Mouse (Mus musculus): ENCODE measurements around the gene Galnt17. TPM values are rescaled to one million over a fixed set of nuclear protein-coding genes. Genes with fewer than 3 reads are reported as not detected.

Galnt17 gene
- polyA plus RNA-seq (2016; fragmentation: Nextera tagmentation; extraction: Ambion mirVana) = 4.6 and 5.6 TPM in 2 replicates

DNA sequence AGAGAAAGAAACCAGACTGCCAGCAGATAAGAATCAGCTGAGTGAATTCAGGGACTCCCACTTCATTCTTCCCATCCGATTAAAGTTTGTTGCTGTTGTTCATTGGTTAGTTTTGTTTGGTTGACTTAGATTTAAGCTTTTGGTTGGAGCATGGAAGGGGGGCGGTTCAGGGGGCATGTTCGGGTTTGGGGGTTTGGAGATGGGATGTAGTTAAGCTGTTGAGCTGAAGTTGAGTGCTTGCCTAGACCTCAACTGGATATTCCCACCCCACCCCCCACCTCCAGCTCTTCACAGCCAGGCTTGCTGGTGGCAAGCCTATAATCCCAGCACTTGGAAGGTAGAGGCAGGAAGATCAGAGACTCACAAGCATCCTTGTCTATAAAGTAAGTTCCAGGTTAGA, at the start of gene Galnt17:
TSS of gene Galnt17 (minus strand) at position 101 of the 400 bp plus-strand sequence.
- 60% methylated on average over 3 of the region's 3 CpGs for WGBS
- Histone ChIP-seq H3K4me3 (peak within 1 kb of the TSS; percentile 57), H3K27ac (peak within 1 kb of the TSS; percentile 89), H3K27me3 (peaks cover 24% of the 10 kb centered on the region), H3K9ac (peak within 1 kb of the TSS; percentile 66), H3K36me3 (no peaks in the 10 kb centered on the region), H3K4me1 (peaks cover 17% of the 10 kb centered on the region), H3K4me2 (replicated peaks) (peak within 1 kb of the TSS; percentile 70), H3K9me3 (replicated peaks) (no peaks in the 10 kb centered on the region)
- ATAC-seq (ENCODE audit: low FRiP score) = no peak

GRCm38 (mm10) chr5:131334536-131334935, 26.2 kb upstream of the Galnt17 start:
- no peak for ATAC-seq (ENCODE audit: low FRiP score)
- H3K9ac ChIP-seq = no peak overlapping the region
- no peaks in the 10 kb centered on the region for H3K27me3 ChIP-seq
- no peak overlapping the region for H3K27ac ChIP-seq
- no peaks in the 10 kb centered on the region for H3K4me1 ChIP-seq
- no peaks in the 10 kb centered on the region for H3K9me3 ChIP-seq (replicated peaks)
- no peak overlapping the region for H3K4me2 ChIP-seq (replicated peaks)
- 62% methylated on average over 8 of the region's 8 CpGs for WGBS
- no peak overlapping the region for H3K4me3 ChIP-seq
- no peaks in the 10 kb centered on the region for H3K36me3 ChIP-seq

- no peaks in the 10 kb centered on the region for H3K36me3 ChIP-seq
- H3K9me3 ChIP-seq (replicated peaks) = no peaks in the 10 kb centered on the region
- H3K27ac ChIP-seq = no peak overlapping the region
- H3K9ac ChIP-seq = no peak overlapping the region
- 79% methylated on average over 3 of the region's 3 CpGs for WGBS
- H3K4me2 ChIP-seq (replicated peaks) = no peak overlapping the region
- ATAC-seq (ENCODE audit: low FRiP score) = no peak
- H3K4me3 ChIP-seq = no peak overlapping the region
- H3K4me1 ChIP-seq = no peaks in the 10 kb centered on the region
- H3K27me3 ChIP-seq = no peaks in the 10 kb centered on the region
Measured at GRCm38 (mm10) chr5:131321286-131321685, 13.0 kb upstream of the Galnt17 start.

GRCm38 (mm10) chr5:131319605-131320004, 11.3 kb upstream of the Galnt17 start:
- ATAC-seq (ENCODE audit: low FRiP score) = no peak
- H3K4me3 ChIP-seq = no peak overlapping the region
- no peak overlapping the region for H3K27ac ChIP-seq
- H3K27me3 ChIP-seq = no peaks in the 10 kb centered on the region
- H3K9me3 ChIP-seq (replicated peaks) = no peaks in the 10 kb centered on the region
- H3K4me1 ChIP-seq = no peaks in the 10 kb centered on the region
- 62% methylated on average over 3 of the region's 3 CpGs for WGBS
- H3K4me2 ChIP-seq (replicated peaks) = no peak overlapping the region
- H3K36me3 ChIP-seq = no peaks in the 10 kb centered on the region
- H3K9ac ChIP-seq = no peak overlapping the region

GRCm38 (mm10) chr5:131319141-131319540, 10.8 kb upstream of the Galnt17 start:
- no peak for ATAC-seq (ENCODE audit: low FRiP score)
- H3K4me3 ChIP-seq = no peak overlapping the region
- no peak overlapping the region for H3K9ac ChIP-seq
- WGBS = 57% methylated on average over 2 of the region's 2 CpGs
- no peaks in the 10 kb centered on the region for H3K36me3 ChIP-seq
- H3K9me3 ChIP-seq (replicated peaks) = no peaks in the 10 kb centered on the region
- H3K4me1 ChIP-seq = no peaks in the 10 kb centered on the region
- no peaks in the 10 kb centered on the region for H3K27me3 ChIP-seq
- H3K4me2 ChIP-seq (replicated peaks) = no peak overlapping the region
- no peak overlapping the region for H3K27ac ChIP-seq

DNA sequence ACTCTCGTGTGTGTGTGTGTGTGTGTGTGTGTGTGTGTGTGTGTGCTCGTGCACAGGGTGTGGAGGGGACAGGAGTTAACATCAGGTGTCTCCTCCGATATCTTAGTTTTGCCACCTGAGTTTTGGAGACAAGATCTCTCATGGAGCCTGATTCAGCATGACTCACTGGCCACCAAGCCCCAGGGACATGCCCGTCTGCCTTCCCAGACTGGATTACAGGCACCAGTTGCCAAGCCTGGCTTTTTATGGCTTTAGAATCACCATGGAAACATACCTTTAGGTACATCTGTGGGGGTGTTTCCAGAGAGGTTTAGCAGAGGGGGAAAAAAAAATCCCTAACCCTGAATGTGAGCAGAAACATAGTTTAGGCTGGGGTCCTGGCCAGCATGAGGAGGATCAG, 6.7 kb upstream of the Galnt17 start:
- Histone ChIP-seq H3K4me1 (no peaks in the 10 kb centered on the region), H3K27me3 (no peaks in the 10 kb centered on the region), H3K4me3 (no peak overlapping the region), H3K9ac (no peak overlapping the region), H3K36me3 (no peaks in the 10 kb centered on the region), H3K4me2 (replicated peaks) (no peak overlapping the region), H3K27ac (no peak overlapping the region), H3K9me3 (replicated peaks) (no peaks in the 10 kb centered on the region)
- 85% methylated on average over 4 of the region's 4 CpGs for WGBS
- no peak for ATAC-seq (ENCODE audit: low FRiP score)

- peak overlapping the region; percentile 66 for H3K9ac ChIP-seq
- under 1% methylated on average over 34 of the region's 36 CpGs for WGBS
- peak; percentile 87 for ATAC-seq (ENCODE audit: low FRiP score)
- H3K4me3 ChIP-seq = peak overlapping the region; percentile 57
- H3K36me3 ChIP-seq = no peaks in the 10 kb centered on the region
- peak overlapping the region; percentile 89 for H3K27ac ChIP-seq
- no peaks in the 10 kb centered on the region for H3K9me3 ChIP-seq (replicated peaks)
- peaks cover 24% of the 10 kb centered on the region for H3K27me3 ChIP-seq
- H3K4me2 ChIP-seq (replicated peaks) = peak overlapping the region; percentile 70
- H3K4me1 ChIP-seq = peaks cover 17% of the 10 kb centered on the region
Measured at GRCm38 (mm10) chr5:131307656-131308151, 593 bp downstream of the Galnt17 start.

DNA sequence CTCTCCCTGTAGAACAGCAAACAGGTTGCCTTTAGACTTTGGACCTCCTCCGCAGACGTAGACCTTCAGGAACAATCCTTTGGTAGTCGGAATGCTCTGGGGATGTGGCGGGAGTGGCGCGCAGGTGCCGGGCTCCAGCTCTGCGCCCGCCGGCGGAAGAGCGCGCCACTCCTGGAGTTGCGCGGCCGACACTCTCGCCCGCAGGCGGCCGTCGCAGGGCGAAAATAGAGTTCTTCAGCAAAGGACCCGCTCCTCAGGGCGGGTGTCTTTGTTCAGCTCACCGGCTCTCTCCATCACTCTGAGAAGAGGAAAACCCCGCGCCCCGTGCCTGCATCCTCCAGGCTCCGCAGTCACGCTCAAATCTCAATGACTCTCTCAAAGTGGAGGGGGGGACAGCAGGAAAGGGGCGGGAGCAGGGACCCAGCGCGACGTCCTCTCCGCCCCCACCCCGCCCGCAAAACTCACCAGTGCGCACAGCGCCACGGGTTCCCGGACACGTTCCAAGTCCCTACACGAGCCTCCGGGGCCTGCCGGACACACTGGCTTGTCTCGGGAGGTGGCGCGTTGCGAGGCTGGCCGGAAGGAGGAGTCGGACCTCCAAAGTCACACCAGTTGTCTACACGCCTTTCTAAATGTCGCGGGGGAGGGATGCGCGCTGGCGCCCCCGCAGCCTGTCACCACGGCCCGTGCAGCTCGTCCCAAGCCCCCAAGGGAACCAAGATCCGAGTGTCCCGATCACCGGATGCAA, 1.2 kb downstream of the Galnt17 start:
- Histone ChIP-seq H3K9me3 (replicated peaks) (no peaks in the 10 kb centered on the region), H3K9ac (peak overlapping the region; percentile 66), H3K27me3 (peaks cover 24% of the 10 kb centered on the region), H3K4me2 (replicated peaks) (peak overlapping the region; percentile 70), H3K36me3 (no peaks in the 10 kb centered on the region), H3K27ac (peak overlapping the region; percentile 89), H3K4me3 (peak overlapping the region; percentile 57), H3K4me1 (peaks cover 17% of the 10 kb centered on the region)
- peak; percentile 72 for ATAC-seq (ENCODE audit: low FRiP score)
- under 1% methylated on average over 64 of the region's 64 CpGs for WGBS

DNA sequence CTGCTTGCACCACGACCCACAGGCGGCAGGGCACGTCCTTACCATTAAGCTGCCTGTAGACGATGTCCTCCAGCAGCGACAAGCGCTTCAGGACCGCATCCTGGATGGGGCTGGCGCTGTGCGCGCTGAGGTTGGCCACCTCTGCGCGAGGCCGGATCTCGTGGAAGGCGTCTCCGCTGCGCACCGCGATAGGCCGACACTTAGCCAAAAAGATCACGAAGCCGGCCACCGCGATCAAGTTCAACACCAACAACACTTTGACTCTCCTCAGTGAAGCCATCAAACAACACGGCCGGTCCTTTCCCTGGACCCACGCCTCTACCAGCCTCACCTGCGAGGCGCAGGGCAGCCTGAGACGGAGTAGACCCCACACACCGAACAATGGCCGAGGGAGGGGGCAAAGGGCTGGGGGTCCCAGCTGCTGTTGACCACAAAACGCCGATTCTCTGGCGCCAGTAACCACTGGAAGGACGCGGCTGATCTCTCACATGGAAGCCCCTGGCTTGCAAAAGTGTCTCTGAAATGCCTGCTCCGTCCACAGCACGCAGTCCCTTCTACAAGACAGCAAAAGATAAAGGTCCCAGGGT, 1.9 kb downstream of the Galnt17 start:
- Histone ChIP-seq H3K9me3 (replicated peaks) (no peaks in the 10 kb centered on the region), H3K27me3 (peaks cover 24% of the 10 kb centered on the region), H3K9ac (peak overlapping the region; percentile 66), H3K27ac (no peak overlapping the region), H3K4me2 (replicated peaks) (peak overlapping the region; percentile 70), H3K36me3 (no peaks in the 10 kb centered on the region), H3K4me3 (peak overlapping the region; percentile 57), H3K4me1 (peaks cover 17% of the 10 kb centered on the region)
- 0 out of 2 replicates have a peak, but pooled peaks have one; percentile 9 for ATAC-seq (ENCODE audit: low FRiP score)
- under 1% methylated on average over 39 of the region's 39 CpGs for WGBS

DNA sequence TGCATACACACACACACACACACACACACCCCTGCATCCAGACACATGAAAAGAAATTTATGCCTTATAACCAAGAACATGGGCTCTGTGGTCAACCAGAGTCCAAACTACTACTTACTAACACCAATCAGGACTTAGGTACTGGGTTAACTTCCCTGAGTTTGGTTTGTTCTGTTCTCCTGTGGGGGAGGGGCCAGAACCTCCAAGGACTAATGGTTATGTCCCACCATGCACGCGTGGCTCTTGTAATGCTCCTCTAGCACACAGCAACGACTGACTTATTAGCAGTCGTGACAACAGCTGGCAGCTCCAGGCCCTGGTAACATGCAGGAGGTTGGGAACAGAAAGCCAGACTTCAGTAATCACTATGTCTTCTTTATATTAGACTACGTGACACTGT, 3.1 kb downstream of the Galnt17 start:
- no peaks in the 10 kb centered on the region for H3K36me3 ChIP-seq
- no peak overlapping the region for H3K27ac ChIP-seq
- peak overlapping the region; percentile 57; the same call in 1 of the 2 replicates for H3K4me3 ChIP-seq
- no peak for ATAC-seq (ENCODE audit: low FRiP score)
- no peaks in the 10 kb centered on the region for H3K9me3 ChIP-seq (replicated peaks)
- no peak overlapping the region for H3K9ac ChIP-seq
- H3K4me1 ChIP-seq = peaks cover 17% of the 10 kb centered on the region
- peak overlapping the region; percentile 70 for H3K4me2 ChIP-seq (replicated peaks)
- H3K27me3 ChIP-seq = peaks cover 24% of the 10 kb centered on the region
- WGBS = 37% methylated on average over 5 of the region's 5 CpGs

DNA sequence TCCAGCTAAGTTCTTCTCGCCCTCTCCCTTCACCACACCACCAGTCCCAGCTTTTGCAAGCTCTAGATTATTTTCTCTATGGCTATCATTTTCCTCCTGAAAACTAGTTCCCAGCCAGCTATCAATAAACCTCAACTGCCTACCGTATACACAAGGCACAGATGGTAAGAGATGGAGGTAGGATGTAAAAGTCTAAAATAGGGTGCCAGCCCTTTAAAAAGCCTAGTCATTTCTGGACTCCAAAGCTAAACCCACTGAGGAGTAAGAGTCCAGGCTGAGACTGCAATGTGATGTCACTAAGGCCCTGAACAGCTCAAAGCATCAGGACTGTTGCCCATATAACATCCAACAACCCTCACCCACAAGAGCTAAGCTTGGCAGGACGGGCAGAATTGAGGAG, 6.8 kb downstream of the Galnt17 start:
- Histone ChIP-seq H3K4me2 (replicated peaks) (no peak overlapping the region), H3K4me1 (peaks cover 13% of the 10 kb centered on the region), H3K36me3 (no peaks in the 10 kb centered on the region), H3K4me3 (no peak overlapping the region), H3K9me3 (replicated peaks) (no peaks in the 10 kb centered on the region), H3K27ac (no peak overlapping the region), H3K9ac (no peak overlapping the region), H3K27me3 (peaks cover 20% of the 10 kb centered on the region)
- no peak for ATAC-seq (ENCODE audit: low FRiP score)
- WGBS = 89% methylated on average over 3 of the region's 3 CpGs

DNA sequence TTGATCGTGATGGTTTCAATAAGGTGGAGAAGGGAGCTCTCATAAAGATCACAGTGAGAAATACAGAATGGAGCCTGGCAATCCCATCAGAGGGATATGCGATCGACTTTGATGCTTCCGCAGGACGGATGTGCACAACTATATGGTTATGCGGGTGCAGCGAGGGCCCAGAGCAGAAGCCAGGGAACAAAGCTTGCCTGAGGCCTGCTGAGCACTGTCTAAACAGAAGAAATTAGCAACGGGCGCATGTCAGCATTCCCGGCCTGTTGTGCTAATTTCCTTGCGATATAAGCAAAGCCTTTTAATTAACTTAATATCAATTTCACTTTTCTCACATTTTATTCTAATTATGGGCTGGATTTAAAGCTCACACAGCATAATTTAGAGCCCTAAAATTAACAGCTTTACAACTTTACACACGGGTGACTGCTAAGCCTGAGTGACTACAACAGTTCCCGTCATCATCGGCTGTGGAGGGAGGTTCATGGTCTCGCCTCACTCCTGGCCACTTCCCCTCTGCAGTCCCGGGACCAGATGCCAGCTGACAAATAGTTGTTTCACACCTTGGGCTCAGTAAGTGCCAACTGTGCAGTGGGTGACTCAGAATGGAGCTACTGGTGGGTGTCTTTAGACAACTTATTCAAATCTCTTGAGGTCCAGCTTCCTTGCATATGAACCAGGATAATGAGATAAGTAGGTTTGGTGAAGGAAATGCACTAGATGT, 14.4 kb downstream of the Galnt17 start:
- H3K4me1 ChIP-seq = 0 out of 2 replicates have a peak, but pooled peaks cover 2% of the 10 kb centered on the region
- H3K4me3 ChIP-seq = no peak overlapping the region
- H3K36me3 ChIP-seq = no peaks in the 10 kb centered on the region
- WGBS = 84% methylated on average over 16 of the region's 16 CpGs
- H3K4me2 ChIP-seq (replicated peaks) = no peak overlapping the region
- no peaks in the 10 kb centered on the region for H3K9me3 ChIP-seq (replicated peaks)
- no peak overlapping the region for H3K9ac ChIP-seq
- H3K27me3 ChIP-seq = no peaks in the 10 kb centered on the region
- no peak overlapping the region for H3K27ac ChIP-seq
- no peak for ATAC-seq (ENCODE audit: low FRiP score)

Data from hindbrain, embryonic 12.5 days (tissue).